8 mouse cellular contexts compared by ENCODE assay signal in the genomic region with DNA sequence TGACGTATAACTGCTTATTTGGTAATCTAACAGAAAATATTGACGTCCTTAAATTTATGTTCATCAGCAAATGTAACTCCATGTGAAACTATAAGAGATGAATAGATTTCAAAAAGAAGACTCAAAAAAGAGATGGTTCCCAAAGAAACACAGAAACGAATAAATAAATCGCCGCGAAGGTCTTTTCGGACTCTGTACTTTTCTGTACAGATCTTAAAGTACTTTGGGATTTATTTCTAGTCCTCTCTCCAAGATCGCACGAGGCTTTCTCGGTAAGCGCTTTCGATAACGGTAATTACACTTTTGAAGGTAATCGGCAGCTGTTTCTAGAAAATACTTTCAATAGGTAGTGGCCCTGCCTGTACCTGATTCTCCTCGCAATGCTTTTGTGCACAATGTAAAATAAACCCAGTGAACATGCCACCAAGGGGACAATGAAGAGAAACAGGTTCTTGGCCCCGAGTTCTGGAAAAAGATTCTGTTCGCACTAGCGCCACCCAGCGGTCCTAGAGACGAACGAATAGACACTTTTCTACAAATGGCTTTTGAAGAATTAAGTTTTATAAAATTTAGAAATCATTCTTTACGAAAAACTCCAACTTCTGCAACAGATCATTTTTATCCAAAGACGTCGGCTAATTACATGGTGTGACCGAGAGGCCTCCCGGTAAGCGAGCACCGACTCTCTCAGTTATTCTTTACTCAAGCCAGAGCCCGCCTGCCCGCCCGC. TPM values are rescaled to one million over a fixed set of nuclear protein-coding genes. Genes with fewer than 3 reads are reported as not detected.
DNase-seq lines count a peak whose midpoint lies in the region; ATAC-seq lines count a peak whose summit lies in the region.

No protein-coding gene starts in this region.

- H3K4me3 ChIP-seq in limb, embryonic 13.5 days: peak overlapping the region; percentile 54
- peak overlapping the region; percentile 43 for H3K4me3 ChIP-seq in midbrain, embryonic 15.5 days

- no peak for ATAC-seq in limb, embryonic 13.5 days (ENCODE audit: low FRiP score, low read depth)
- ATAC-seq in midbrain, embryonic 15.5 days (replicated peaks): 0 out of 2 replicates have a peak, but pooled peaks have one; percentile 14

- peak; percentile 27 to 55 for DNase-seq in gastrocnemius, postnatal 4 days (ENCODE audit: low spot score in 2 of 2)
- no peak for DNase-seq in gastrocnemius, adult 8-10 months (ENCODE audit: low spot score in 2 of 2)
- DNase-seq in ES-CJ7 (ENCODE audit: low read depth, low spot score): peak; percentile 81
- DNase-seq in embryo, embryonic 10.5 days (ENCODE audit: low spot score): peak; percentile 93
- peak; percentile 57 to 58 for DNase-seq in heart, postnatal 36 days
- no peak for DNase-seq in layer of hippocampus, adult 8-10 months (ENCODE audit: low spot score in 2 of 2)

- H3K9ac ChIP-seq in limb, embryonic 13.5 days: no peak overlapping the region
- H3K9ac ChIP-seq in midbrain, embryonic 15.5 days: no peak overlapping the region

- 1% methylated on average over 31 of the region's 31 CpGs for WGBS in limb, embryonic 13.5 days
- under 1% methylated on average over 31 of the region's 31 CpGs for WGBS in midbrain, embryonic 15.5 days

- no peak overlapping the region for H3K27ac ChIP-seq in limb, embryonic 13.5 days
- H3K27ac ChIP-seq in midbrain, embryonic 15.5 days: peak overlapping the region; percentile 59

- peak overlapping the region; percentile 96 for H3K4me2 ChIP-seq in limb, embryonic 13.5 days (replicated peaks)
- peak overlapping the region; percentile 81 for H3K4me2 ChIP-seq in midbrain, embryonic 15.5 days

- H3K4me1 ChIP-seq in limb, embryonic 13.5 days: peaks cover 28% of the 10 kb centered on the region
- H3K4me1 ChIP-seq in midbrain, embryonic 15.5 days: peaks cover 18% of the 10 kb centered on the region

- no peaks in the 10 kb centered on the region for H3K36me3 ChIP-seq in limb, embryonic 13.5 days
- no peaks in the 10 kb centered on the region for H3K36me3 ChIP-seq in midbrain, embryonic 15.5 days (replicated peaks)

- intact Hi-C loops in heart, postnatal 36 days (cut with DNase I): loop anchor here (5.0 kb wide), 2 partner anchors 263 to 853 kb away; a partner anchor contains a TSS

- H3K27me3 ChIP-seq in limb, embryonic 13.5 days: peaks cover 95% of the 10 kb centered on the region
- H3K27me3 ChIP-seq in midbrain, embryonic 15.5 days (replicated peaks): peaks cover 82% of the 10 kb centered on the region

- H3K9me3 ChIP-seq in limb, embryonic 13.5 days: no peaks in the 10 kb centered on the region
- no peaks in the 10 kb centered on the region for H3K9me3 ChIP-seq in midbrain, embryonic 15.5 days

RNA-seq across cellular contexts. Expression of a gene that starts 1.9 kb away (rescaled TPM):
- total RNA-seq in gastrocnemius, postnatal 4 days (2021): not detected
- total RNA-seq in gastrocnemius, adult 8-10 months (2022): not detected
- not detected for total RNA-seq in heart, postnatal 36 days (2021)
- polyA plus RNA-seq in limb, embryonic 13.5 days (2015; fragmentation: Nextera tagmentation; extraction: Ambion mirVana): 0.09 TPM in 1 of 2 replicates, not detected in the other
- polyA plus RNA-seq in midbrain, embryonic 15.5 days (2015; fragmentation: Nextera tagmentation; extraction: Ambion mirVana): 4.2 and 4.3 TPM in 2 replicates
- total RNA-seq in layer of hippocampus, adult 8-10 months (2022): not detected

RNA-seq across cellular contexts. Expression of a gene that starts 19.1 kb away (rescaled TPM):
- not detected for total RNA-seq in gastrocnemius, postnatal 4 days (2021)
- not detected for total RNA-seq in gastrocnemius, adult 8-10 months (2022)
- not detected for total RNA-seq in heart, postnatal 36 days (2021)
- 0.20 TPM in 2 replicates for polyA plus RNA-seq in limb, embryonic 13.5 days (2015; fragmentation: Nextera tagmentation; extraction: Ambion mirVana)
- polyA plus RNA-seq in midbrain, embryonic 15.5 days (2015; fragmentation: Nextera tagmentation; extraction: Ambion mirVana): 0.97 and 1.6 TPM in 2 replicates
- total RNA-seq in layer of hippocampus, adult 8-10 months (2022): under 1 TPM in 3 of 4 experiments, not detected in 1; 0.08 to 0.41 (median 0.25) TPM

Comparison
In these comparisons a context has a peak if more than half of its experiments do, and no peak if none do; other contexts are left out.
1. DNase-seq: peak in gastrocnemius, postnatal 4 days (2 of 2), ES-CJ7 (single experiment), embryo, embryonic 10.5 days (single experiment) and heart, postnatal 36 days (2 of 2); none in gastrocnemius, adult 8-10 months (0 of 2) and layer of hippocampus, adult 8-10 months (0 of 2).